In the genomic region with DNA sequence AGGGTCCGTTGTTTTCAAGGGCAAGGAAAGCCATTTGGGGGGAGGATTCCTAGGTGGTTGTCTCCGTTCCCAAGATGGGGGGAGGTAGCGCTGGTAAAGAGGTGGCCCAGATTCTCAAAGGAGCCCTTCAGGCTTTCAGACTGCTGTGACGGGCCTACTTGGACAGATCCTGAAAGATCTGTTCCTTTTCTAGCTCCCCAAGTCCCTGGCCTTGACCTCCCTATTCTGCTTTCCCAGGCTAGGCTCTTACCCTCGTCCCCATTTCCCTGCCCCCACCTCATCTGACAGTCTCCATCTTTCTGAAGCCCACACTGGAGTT, we compare ENCODE assay signal across 7 mouse cellular contexts. TPM values are rescaled to one million over a fixed set of nuclear protein-coding genes. Genes with fewer than 3 reads are reported as not detected.
DNase-seq lines count a peak whose midpoint lies in the region; ATAC-seq and TF ChIP-seq lines count a peak whose summit lies in the region.

No protein-coding gene starts in this region.

- TF ChIP-seq CTCF in CH12.LX (conservative IDR thresholded peaks at IDR 0.05 in 1 of 2, IDR thresholded peaks at IDR 0.05 in 1 of 2; ENCODE audit: low read depth in 2 of 2, low read length in 2 of 2): no peak
- TF ChIP-seq CTCF in cerebellum, adult 2 months (IDR thresholded peaks at IDR 0.05; ENCODE audit: borderline replicate concordance, insufficient read depth, low read depth, low read length): no peak
- no peak for TF ChIP-seq CTCF in lung, embryonic 14.5 days (IDR thresholded peaks at IDR 0.05; ENCODE audit: low read depth)

- peak overlapping the region; percentile 91 for H3K9ac ChIP-seq in CH12.LX (ENCODE audit: insufficient read depth, low read depth)
- peak overlapping the region; percentile 98 for H3K9ac ChIP-seq in kidney, embryonic 14.5 days (ENCODE audit: low read depth, low read length)
- H3K9ac ChIP-seq in lung, embryonic 14.5 days: peak overlapping the region; percentile 96

- peaks cover 3 to 9% of the 10 kb centered on the region in 2 experiments; a peak in 3 of 4 replicates for H3K4me1 ChIP-seq in CH12.LX (ENCODE audit: control insufficient read depth in 1 of 2, insufficient read depth in 2 of 2)
- no peaks in the 10 kb centered on the region for H3K4me1 ChIP-seq in cerebellum, adult 2 months (ENCODE audit: control insufficient read depth, insufficient read depth, low read length)
- H3K4me1 ChIP-seq in kidney, embryonic 14.5 days (ENCODE audit: control insufficient read depth, insufficient read depth, low read length): peaks cover 3% of the 10 kb centered on the region; the same call in 1 of the 2 replicates
- H3K4me1 ChIP-seq in lung, embryonic 14.5 days (ENCODE audit: insufficient read depth): 0 out of 2 replicates have a peak, but pooled peaks cover 4% of the 10 kb centered on the region

- H3K27me3 ChIP-seq in CH12.LX (replicated peaks): no peaks in the 10 kb centered on the region
- no peaks in the 10 kb centered on the region for H3K27me3 ChIP-seq in cerebellum, adult 2 months (ENCODE audit: control insufficient read depth, insufficient read depth, low read length)
- no peaks in the 10 kb centered on the region for H3K27me3 ChIP-seq in kidney, embryonic 14.5 days (ENCODE audit: control insufficient read depth, insufficient read depth, low read length)
- no peaks in the 10 kb centered on the region for H3K27me3 ChIP-seq in lung, embryonic 14.5 days (ENCODE audit: insufficient read depth, low read length)

- in situ Hi-C loops in CH12.LX (cut with MboI; ENCODE audit: low pct_ligation_motif_present, low pct_unique_long_range_greater_than_20kb, low sequenced_read_pairs): no loop called here

- no peaks in the 10 kb centered on the region for H3K9me3 ChIP-seq in CH12.LX (replicated peaks; ENCODE audit: low read length)
- H3K9me3 ChIP-seq in kidney, embryonic 14.5 days (ENCODE audit: control insufficient read depth, low read length): no peaks in the 10 kb centered on the region
- H3K9me3 ChIP-seq in lung, embryonic 14.5 days (ENCODE audit: low read depth, low read length): no peaks in the 10 kb centered on the region

- H3K4me3 ChIP-seq in CH12.LX (replicated peaks in 1 of 3; ENCODE audit: low read depth in 2 of 3, low read length in 2 of 3, poor library complexity in 1 of 3): peak overlapping the region; percentile 84 to 93 (median 85)
- peak overlapping the region; percentile 99 for H3K4me3 ChIP-seq in cerebellum, adult 2 months (replicated peaks; ENCODE audit: insufficient read depth, low read depth, low read length)
- H3K4me3 ChIP-seq in kidney, embryonic 14.5 days (ENCODE audit: low read length): peak overlapping the region; percentile 93
- peak overlapping the region; percentile 85 for H3K4me3 ChIP-seq in lung, embryonic 14.5 days (ENCODE audit: low read depth, low read length)

- peak; percentile 49 for DNase-seq in 416B (ENCODE audit: low read depth)
- peak; percentile 21 for DNase-seq in CH12.LX (ENCODE audit: extremely low read depth)
- peak; percentile 32 to 39 for DNase-seq in cerebellum, adult 2 months
- peak; percentile 21 to 22 for DNase-seq in frontal cortex, postnatal 10 days (ENCODE audit: low spot score in 2 of 2)
- DNase-seq in lung, embryonic 14.5 days: peak; percentile 48
- peak; percentile 32 to 46 for DNase-seq in right cerebral cortex, postnatal 10 days (ENCODE audit: low spot score in 2 of 2)

- ATAC-seq in kidney, embryonic 14.5 days (ENCODE audit: low FRiP score, low TSS enrichment): no peak
- no peak for ATAC-seq in lung, embryonic 14.5 days (ENCODE audit: insufficient read depth)

- peaks cover 25% of the 10 kb centered on the region for H3K79me2 ChIP-seq in CH12.LX (replicated peaks; ENCODE audit: control insufficient read depth, extremely low read depth, insufficient read depth, poor library complexity, severe bottlenecking)

- peak overlapping the region; percentile 89 for H3K4me2 ChIP-seq in CH12.LX (ENCODE audit: insufficient read depth, low read depth, poor library complexity, severe bottlenecking)
- H3K4me2 ChIP-seq in kidney, embryonic 14.5 days (replicated peaks; ENCODE audit: low read depth, low read length): peak overlapping the region; percentile 79
- H3K4me2 ChIP-seq in lung, embryonic 14.5 days: peak overlapping the region; percentile 85

- dilution Hi-C loops in CH12.LX (cut with MboI; ENCODE audit: extremely low pct_ligation_motif_present, extremely low pct_unique_long_range_greater_than_20kb, low sequenced_read_pairs): no loop called here

- TF ChIP-seq EP300 in CH12.LX (IDR thresholded peaks at IDR 0.05; ENCODE audit: low read length): no peak

- peaks cover 0 to 5% of the 10 kb centered on the region in 2 experiments for H3K36me3 ChIP-seq in CH12.LX (replicated peaks in 1 of 2; ENCODE audit: control insufficient read depth in 1 of 2, insufficient read depth in 1 of 2, low read length in 1 of 2)
- H3K36me3 ChIP-seq in kidney, embryonic 14.5 days (ENCODE audit: control insufficient read depth, insufficient read depth, low read length): no peaks in the 10 kb centered on the region; the same call in 1 of the 2 replicates
- H3K36me3 ChIP-seq in lung, embryonic 14.5 days (ENCODE audit: insufficient read depth): 0 out of 2 replicates have a peak, but pooled peaks cover 5% of the 10 kb centered on the region

- 0% methylated on average over 5 of the region's 5 CpGs for WGBS in cerebellum, adult 2 months
- WGBS in kidney, embryonic 14.5 days: 0% methylated on average over 5 of the region's 5 CpGs
- WGBS in lung, embryonic 14.5 days: 0% methylated on average over 5 of the region's 5 CpGs

- H3K27ac ChIP-seq in CH12.LX (ENCODE audit: insufficient read depth, low read depth): no peak overlapping the region
- H3K27ac ChIP-seq in cerebellum, adult 2 months (ENCODE audit: insufficient read depth, low read length): peak overlapping the region; percentile 25; the same call in 1 of the 2 replicates
- peak overlapping the region; percentile 98 for H3K27ac ChIP-seq in kidney, embryonic 14.5 days (ENCODE audit: low read depth, low read length)
- H3K27ac ChIP-seq in lung, embryonic 14.5 days (ENCODE audit: low read depth): peak overlapping the region; percentile 98

- TF ChIP-seq RAD21 in CH12.LX (IDR thresholded peaks at IDR 0.05; ENCODE audit: low read depth, low read length): no peak

- TF ChIP-seq POLR2A in CH12.LX (IDR thresholded peaks at IDR 0.05; ENCODE audit: low read depth, low read length): no peak
- no peak for TF ChIP-seq POLR2A in cerebellum, adult 2 months (IDR thresholded peaks at IDR 0.05; ENCODE audit: borderline replicate concordance, insufficient read depth, low read length)

TF ChIP-seq in CH12.LX, 34 proteins besides CTCF, POLR2A, EP300 and RAD21:
- TF ChIP-seq MAX (IDR thresholded peaks at IDR 0.05; ENCODE audit: low read length): no peak
- TF ChIP-seq ELF1 (IDR thresholded peaks at IDR 0.05; ENCODE audit: low read depth, low read length): no peak
- 0 out of 2 replicates have a peak, but pooled peaks have one; percentile 27 for TF ChIP-seq MAZ (IDR thresholded peaks at IDR 0.05; ENCODE audit: low read depth, low read length)
- no peak for TF ChIP-seq IRF4 (IDR thresholded peaks at IDR 0.05; ENCODE audit: low read depth, low read length)
- TF ChIP-seq ZKSCAN1 (IDR thresholded peaks at IDR 0.05; ENCODE audit: borderline replicate concordance, low read depth, low read length): no peak
- no peak for TF ChIP-seq USF1 (IDR thresholded peaks at IDR 0.05; ENCODE audit: low read depth, low read length)
- TF ChIP-seq NRF1 (IDR thresholded peaks at IDR 0.05; ENCODE audit: low read depth, low read length): no peak

RNA-seq across cellular contexts. Expression of gene Ptpn9, which starts 1.3 kb away (rescaled TPM):
- 10.4 and 11.3 TPM in 2 replicates for total RNA-seq in CH12.LX (2012; rRNA removed)
- total RNA-seq in CH12.LX (2014; rRNA removed): 10.4 and 10.9 TPM in 2 replicates
- polyA plus RNA-seq in CH12.LX (2012; ENCODE audit: insufficient read length, low read depth): 17.7 and 21.3 TPM in 2 replicates
- polyA plus RNA-seq in cerebellum, adult 2 months (2012; rRNA removed): 19.2 and 20.5 TPM in 2 replicates
- 27.3 and 40.0 TPM in 2 replicates for polyA plus RNA-seq in kidney, embryonic 14.5 days (2014; fragmentation: Nextera tagmentation; extraction: Ambion mirVana)
- polyA plus RNA-seq in lung, embryonic 14.5 days (2014; fragmentation: Nextera tagmentation; extraction: Ambion mirVana): 39.5 and 40.9 TPM in 2 replicates

RNA-seq across cellular contexts. Expression of gene Snupn, which starts 45.3 kb away (rescaled TPM):
- total RNA-seq in CH12.LX (2012; rRNA removed): 21.2 and 22.3 TPM in 2 replicates
- total RNA-seq in CH12.LX (2014; rRNA removed): 25.1 and 27.3 TPM in 2 replicates
- 18.3 and 21.8 TPM in 2 replicates for polyA plus RNA-seq in CH12.LX (2012; ENCODE audit: insufficient read length, low read depth)
- 16.3 and 17.6 TPM in 2 replicates for polyA plus RNA-seq in cerebellum, adult 2 months (2012; rRNA removed)
- 24.3 and 27.7 TPM in 2 replicates for polyA plus RNA-seq in kidney, embryonic 14.5 days (2014; fragmentation: Nextera tagmentation; extraction: Ambion mirVana)
- polyA plus RNA-seq in lung, embryonic 14.5 days (2014; fragmentation: Nextera tagmentation; extraction: Ambion mirVana): 23.2 and 24.2 TPM in 2 replicates

RNA-seq across cellular contexts. Expression of gene Imp3, which starts 58.7 kb away (rescaled TPM):
- 196 and 197 TPM in 2 replicates for total RNA-seq in CH12.LX (2012; rRNA removed)
- total RNA-seq in CH12.LX (2014; rRNA removed): 134 and 165 TPM in 2 replicates
- polyA plus RNA-seq in CH12.LX (2012; ENCODE audit: insufficient read length, low read depth): 134 and 154 TPM in 2 replicates
- 89.3 and 93.8 TPM in 2 replicates for polyA plus RNA-seq in cerebellum, adult 2 months (2012; rRNA removed)
- polyA plus RNA-seq in kidney, embryonic 14.5 days (2014; fragmentation: Nextera tagmentation; extraction: Ambion mirVana): 98.4 and 111 TPM in 2 replicates
- polyA plus RNA-seq in lung, embryonic 14.5 days (2014; fragmentation: Nextera tagmentation; extraction: Ambion mirVana): 69.6 and 75.1 TPM in 2 replicates
